Mouse (Mus musculus): Measurements from ENCODE around the gene Cdhr2. TPM values are rescaled to one million over a fixed set of nuclear protein-coding genes. Genes with fewer than 3 reads are reported as not detected.
A peak's percentile ranks its signal among the peaks of the same experiment; 100 is the strongest.

Cdhr2 gene
- polyA plus RNA-seq, 1 experiment from 2014 or later = not detected

GRCm38 (mm10) chr13:54758045-54758755 lies 56.9 kb downstream of the Cdhr2 start:
- H3K4me2 ChIP-seq (replicated peaks; ENCODE audit: low read depth, low read length) = peak overlapping the region; percentile 55
- H3K36me3 ChIP-seq (ENCODE audit: insufficient read depth, low read length) = no peaks in the 10 kb centered on the region
- H3K4me1 ChIP-seq (ENCODE audit: insufficient read depth, low read depth, low read length) = no peaks in the 10 kb centered on the region; the same call in 1 of the 2 replicates
- ATAC-seq (peak; percentile 88), DNase-seq (ENCODE audit: low spot score) (peak; percentile 92)
- H3K27me3 ChIP-seq (replicated peaks; ENCODE audit: insufficient read depth, low read length) = peaks cover 23% of the 10 kb centered on the region
- H3K9ac ChIP-seq (replicated peaks; ENCODE audit: low read depth) = no peak overlapping the region
- no peak overlapping the region for H3K27ac ChIP-seq (ENCODE audit: low read length)
- TF ChIP-seq CTCF (IDR thresholded peaks at IDR 0.05) (peak; percentile 77), EP300 (IDR thresholded peaks at IDR 0.05) (no peak)
- H3K9me3 ChIP-seq (ENCODE audit: low read length) = no peaks in the 10 kb centered on the region
- under 1% methylated on average over 43 of the region's 43 CpGs for WGBS
- H3K4me3 ChIP-seq (ENCODE audit: low read depth, low read length) = peak overlapping the region; percentile 27

GRCm38 (mm10) chr13:54758756-54759470 lies 57.7 kb downstream of the Cdhr2 start:
- WGBS = 3% methylated on average over 29 of the region's 29 CpGs
- Histone ChIP-seq H3K4me3 (ENCODE audit: low read depth, low read length) (no peak overlapping the region), H3K27me3 (replicated peaks; ENCODE audit: insufficient read depth, low read length) (peaks cover 23% of the 10 kb centered on the region)

GRCm38 (mm10) chr13:54759496-54759895 lies 58.2 kb downstream of the Cdhr2 start:
- no peak overlapping the region for H3K4me3 ChIP-seq (ENCODE audit: low read depth, low read length)
- H3K9me3 ChIP-seq (ENCODE audit: low read length) = no peaks in the 10 kb centered on the region
- TF ChIP-seq EP300 (IDR thresholded peaks at IDR 0.05) (no peak), CTCF (IDR thresholded peaks at IDR 0.05) (no peak)
- no peak overlapping the region for H3K27ac ChIP-seq (ENCODE audit: low read length)
- no peak overlapping the region for H3K4me2 ChIP-seq (replicated peaks; ENCODE audit: low read depth, low read length)
- H3K27me3 ChIP-seq (replicated peaks; ENCODE audit: insufficient read depth, low read length) = peaks cover 23% of the 10 kb centered on the region
- DNase-seq (ENCODE audit: low spot score) = no peak
- WGBS = 24% methylated on average over 7 of the region's 7 CpGs
- H3K9ac ChIP-seq (replicated peaks; ENCODE audit: low read depth) = no peak overlapping the region
- ATAC-seq = no peak
- H3K36me3 ChIP-seq (ENCODE audit: insufficient read depth, low read length) = no peaks in the 10 kb centered on the region
- no peaks in the 10 kb centered on the region; the same call in 1 of the 2 replicates for H3K4me1 ChIP-seq (ENCODE audit: insufficient read depth, low read depth, low read length)

More at GRCm38 (mm10) chr13:54758756-54759470, 57.7 kb downstream of the Cdhr2 start:
- Histone ChIP-seq H3K9ac (replicated peaks; ENCODE audit: low read depth) (no peak overlapping the region), H3K36me3 (ENCODE audit: insufficient read depth, low read length) (no peaks in the 10 kb centered on the region), H3K4me2 (replicated peaks; ENCODE audit: low read depth, low read length) (no peak overlapping the region), H3K4me1 (ENCODE audit: insufficient read depth, low read depth, low read length) (no peaks in the 10 kb centered on the region; the same call in 1 of the 2 replicates), H3K27ac (ENCODE audit: low read length) (no peak overlapping the region), H3K9me3 (ENCODE audit: low read length) (no peaks in the 10 kb centered on the region)
- ATAC-seq (no peak), DNase-seq (ENCODE audit: low spot score) (no peak)
- no peak for TF ChIP-seq EP300 (IDR thresholded peaks at IDR 0.05)
- TF ChIP-seq CTCF (IDR thresholded peaks at IDR 0.05) = no peak

- ATAC-seq = no peak
- WGBS = 48% methylated on average over 8 of the region's 8 CpGs
- H3K27ac ChIP-seq (ENCODE audit: low read length) = no peak overlapping the region
- no peak overlapping the region for H3K4me2 ChIP-seq (replicated peaks; ENCODE audit: low read depth, low read length)
- H3K4me1 ChIP-seq (ENCODE audit: insufficient read depth, low read depth, low read length) = no peaks in the 10 kb centered on the region; the same call in 1 of the 2 replicates
- no peaks in the 10 kb centered on the region for H3K36me3 ChIP-seq (ENCODE audit: insufficient read depth, low read length)
- no peak overlapping the region for H3K9ac ChIP-seq (replicated peaks; ENCODE audit: low read depth)
- peaks cover 21% of the 10 kb centered on the region for H3K27me3 ChIP-seq (replicated peaks; ENCODE audit: insufficient read depth, low read length)
- TF ChIP-seq CTCF (IDR thresholded peaks at IDR 0.05) (no peak), EP300 (IDR thresholded peaks at IDR 0.05) (no peak)
- no peak overlapping the region for H3K4me3 ChIP-seq (ENCODE audit: low read depth, low read length)
- DNase-seq (ENCODE audit: low spot score) = no peak
- H3K9me3 ChIP-seq (ENCODE audit: low read length) = no peaks in the 10 kb centered on the region
Observed at GRCm38 (mm10) chr13:54760164-54760795, 59.0 kb downstream of the Cdhr2 start.

GRCm38 (mm10) chr13:54760906-54761305 lies 59.6 kb downstream of the Cdhr2 start:
- no peak for DNase-seq (ENCODE audit: low spot score)
- Histone ChIP-seq H3K4me1 (ENCODE audit: insufficient read depth, low read depth, low read length) (no peaks in the 10 kb centered on the region; the same call in 1 of the 2 replicates), H3K27ac (ENCODE audit: low read length) (no peak overlapping the region), H3K9ac (replicated peaks; ENCODE audit: low read depth) (no peak overlapping the region), H3K36me3 (ENCODE audit: insufficient read depth, low read length) (no peaks in the 10 kb centered on the region), H3K4me2 (replicated peaks; ENCODE audit: low read depth, low read length) (no peak overlapping the region), H3K27me3 (replicated peaks; ENCODE audit: insufficient read depth, low read length) (peaks cover 26% of the 10 kb centered on the region), H3K4me3 (ENCODE audit: low read depth, low read length) (no peak overlapping the region), H3K9me3 (ENCODE audit: low read length) (no peaks in the 10 kb centered on the region)
- ATAC-seq = no peak
- 74% methylated on average over 7 of the region's 7 CpGs for WGBS
- TF ChIP-seq CTCF (IDR thresholded peaks at IDR 0.05) (no peak), EP300 (IDR thresholded peaks at IDR 0.05) (no peak)

Data from lung, postnatal 0 days (tissue).